Mouse (Mus musculus) midbrain, embryonic 16.5 days (tissue): ENCODE measurements at regions not wholly inside any gene's neighbourhood (a gene's known extent, or its start where the extent isn't known, plus 50 kb on each side); places are given as distances from the start of the nearest gene placed in this dataset.

Experiments
- ATAC-seq: fragments of 200-750 bp; cut with Nextera tagmentation; 2 replicates; pipeline ENCODE4 v1.8.0; 2017; ENCODE audit warnings: moderate TSS enrichment
- H3K27ac ChIP-seq: fragments of 300-500 bp; sonication (generic); 2 replicates; pipeline ENCODE4 v1.5.1; 2014; ENCODE audit warnings: mild to moderate bottlenecking, low read length, mixed read lengths
- H3K27me3 ChIP-seq: fragments of 300-500 bp; sonication (generic); 2 replicates; pipeline ENCODE4 v1.6.1; 2014; ENCODE audit warnings: low read depth, low read length, mixed read lengths; ENCODE audit not compliant: control insufficient read depth, insufficient read depth
- H3K36me3 ChIP-seq: fragments of 300-500 bp; sonication (generic); 2 replicates; pipeline ENCODE4 v1.6.1; 2014; ENCODE audit warnings: mild to moderate bottlenecking, low read length, moderate library complexity, mixed read lengths; ENCODE audit not compliant: control insufficient read depth, insufficient read depth
- H3K4me1 ChIP-seq: fragments of 300-500 bp; sonication (generic); 2 replicates; pipeline ENCODE4 v1.6.1; 2014; ENCODE audit warnings: mild to moderate bottlenecking, low read length, mixed read lengths; ENCODE audit not compliant: control insufficient read depth, insufficient read depth
- H3K4me2 ChIP-seq: fragments of 300-500 bp; sonication (generic); 2 replicates; pipeline ENCODE4 v1.6.1; 2014; ENCODE audit warnings: mild to moderate bottlenecking, low read length, mixed read lengths
- H3K4me3 ChIP-seq: fragments of 300-500 bp; sonication (generic); 2 replicates; pipeline ENCODE4 v1.5.1; 2014; ENCODE audit warnings: low read depth, mild to moderate bottlenecking, low read length, moderate library complexity, mixed read lengths
- H3K9ac ChIP-seq: fragments of 300-500 bp; sonication (generic); 2 replicates; pipeline ENCODE4 v1.6.1; 2014; ENCODE audit warnings: low read depth, low read length, mixed read lengths
- H3K9me3 ChIP-seq: fragments of 300-500 bp; sonication (generic); replicated peaks from 2 replicates; pipeline ENCODE4 v1.6.1; 2014; ENCODE audit warnings: mild to moderate bottlenecking, low read length, mixed read lengths; ENCODE audit not compliant: control insufficient read depth, poor library complexity, severe bottlenecking
- WGBS: fragments of 180-500 bp; shearing (Covaris S2); extraction: QIAGEN DNeasy Blood & Tissue Kit; methylation state at CpG from one replicate; pipeline ENCODE4 v1.1.7; 2014; 5-methylcytosine and 5-hydroxymethylcytosine counted together

DNA sequence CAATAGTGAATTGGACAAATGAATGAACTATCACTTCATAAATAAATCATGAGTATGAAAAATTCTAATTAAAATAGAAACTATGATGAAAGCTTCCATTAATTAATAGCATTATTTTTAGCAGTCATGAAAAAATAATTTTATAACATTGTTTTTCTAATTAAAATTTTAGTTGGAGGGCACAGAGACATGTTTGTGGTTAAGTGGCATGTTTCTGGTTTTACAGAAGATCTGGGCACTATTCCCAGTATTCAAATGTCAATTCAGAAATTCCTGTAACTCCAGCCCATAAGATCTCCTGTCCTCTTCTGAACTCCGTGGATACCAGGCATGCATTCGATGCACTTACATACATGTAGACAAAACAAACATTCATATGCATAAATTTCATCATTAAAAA, 650.6 kb upstream of the Lrfn5 start:
- Histone ChIP-seq H3K36me3 (no peaks in the 10 kb centered on the region), H3K4me2 (no peak overlapping the region), H3K27me3 (no peaks in the 10 kb centered on the region), H3K4me1 (no peaks in the 10 kb centered on the region), H3K9ac (no peak overlapping the region), H3K4me3 (no peak overlapping the region), H3K9me3 (no peaks in the 10 kb centered on the region), H3K27ac (no peak overlapping the region)
- 80% methylated on average over 2 of the region's 2 CpGs for WGBS
- ATAC-seq = no peak

DNA sequence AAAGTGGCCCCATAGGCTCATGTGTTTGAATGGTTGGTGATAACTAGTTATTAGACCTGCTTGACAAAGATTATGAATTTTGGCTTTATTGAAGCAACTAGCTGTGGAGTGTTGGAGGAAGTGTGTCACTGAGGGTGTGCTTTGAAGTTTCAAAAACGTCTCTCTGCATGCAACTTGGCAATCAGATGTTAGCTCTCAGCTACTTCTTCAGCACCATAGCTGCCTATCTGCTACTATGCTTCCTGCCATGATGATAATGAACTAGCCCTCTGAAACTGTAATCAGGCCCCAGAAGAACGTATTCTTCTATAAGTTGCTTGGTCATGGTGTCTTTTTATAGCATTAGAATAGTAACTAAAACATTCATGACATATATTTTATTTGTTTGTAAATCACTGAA, 630.5 kb upstream of the Lrfn5 start:
- no peak for ATAC-seq
- Histone ChIP-seq H3K4me2 (no peak overlapping the region), H3K9me3 (no peaks in the 10 kb centered on the region), H3K9ac (no peak overlapping the region), H3K27me3 (no peaks in the 10 kb centered on the region), H3K4me3 (no peak overlapping the region), H3K27ac (no peak overlapping the region), H3K36me3 (no peaks in the 10 kb centered on the region), H3K4me1 (no peaks in the 10 kb centered on the region)
- 53% methylated on average over 2 of the region's 2 CpGs for WGBS

DNA sequence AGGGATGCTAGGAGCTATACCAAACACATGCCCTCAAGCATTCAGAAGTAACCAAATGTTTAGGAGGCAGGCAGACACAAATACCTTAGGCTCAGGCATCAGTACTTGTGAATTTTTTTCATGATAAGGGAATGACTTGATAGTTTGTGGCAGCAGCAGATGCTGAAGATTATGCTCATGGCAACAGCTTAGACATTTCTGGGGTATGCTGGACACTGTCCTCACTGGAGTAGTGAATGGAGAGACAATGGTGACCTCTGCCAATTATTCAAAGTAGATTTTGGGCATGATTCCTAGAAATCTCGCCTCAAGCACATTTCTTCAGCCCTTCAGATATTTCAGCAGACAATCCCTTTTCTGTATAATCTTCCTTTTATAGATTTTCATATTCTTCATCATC, 628.4 kb upstream of the Lrfn5 start:
- no peak overlapping the region for H3K4me3 ChIP-seq
- 60% methylated on average over 1 of the region's 1 CpGs for WGBS

DNA sequence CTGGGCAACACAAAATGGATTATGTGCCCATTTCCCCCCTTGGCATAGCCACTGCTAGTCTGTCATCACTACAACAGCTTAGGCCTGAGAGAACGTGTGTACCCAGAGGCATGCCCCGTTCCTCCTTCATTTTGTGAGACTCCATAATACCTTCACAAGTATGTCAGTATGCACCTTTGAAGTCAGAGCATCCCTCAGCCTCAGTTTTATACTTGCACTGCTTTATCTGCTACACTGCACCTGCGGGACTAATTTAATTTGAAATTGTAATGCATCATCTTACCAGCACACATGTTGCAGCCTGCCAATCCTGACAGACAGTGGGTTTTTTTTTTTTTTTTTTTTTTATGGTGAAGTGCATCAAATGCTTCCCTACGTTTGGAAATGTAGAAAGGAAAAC, 590.9 kb upstream of the Lrfn5 start:
- Histone ChIP-seq H3K4me3 (no peak overlapping the region), H3K4me2 (no peak overlapping the region), H3K27me3 (no peaks in the 10 kb centered on the region), H3K4me1 (no peaks in the 10 kb centered on the region), H3K27ac (no peak overlapping the region), H3K9ac (no peak overlapping the region), H3K36me3 (no peaks in the 10 kb centered on the region), H3K9me3 (no peaks in the 10 kb centered on the region)
- 56% methylated on average over 4 of the region's 4 CpGs for WGBS
- ATAC-seq = peak; percentile 97

More for the DNA sequence above, 628.4 kb upstream of the Lrfn5 start:
- Histone ChIP-seq H3K36me3 (no peaks in the 10 kb centered on the region), H3K9ac (no peak overlapping the region), H3K27me3 (no peaks in the 10 kb centered on the region), H3K27ac (no peak overlapping the region), H3K4me1 (no peaks in the 10 kb centered on the region), H3K4me2 (no peak overlapping the region), H3K9me3 (no peaks in the 10 kb centered on the region)
- ATAC-seq = no peak

DNA sequence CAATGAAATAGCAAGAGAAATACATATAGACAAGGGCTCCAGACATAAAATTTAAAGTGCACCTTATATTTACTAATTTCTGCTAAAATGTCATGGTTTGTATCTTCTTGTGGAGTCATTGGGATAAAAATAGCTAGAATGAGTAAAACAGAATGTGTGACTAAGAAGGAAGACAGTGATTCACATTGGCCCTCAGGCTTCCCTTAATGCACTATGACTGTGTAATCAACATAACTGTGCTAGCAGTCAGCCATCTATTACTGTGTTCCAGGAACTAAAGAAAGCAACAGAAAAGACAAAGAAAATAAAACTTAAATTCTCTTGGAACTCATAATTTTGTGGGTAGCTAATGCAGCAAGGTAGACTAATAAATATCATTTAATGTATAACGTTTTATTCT, 555.5 kb upstream of the Lrfn5 start:
- H3K4me1 ChIP-seq = no peaks in the 10 kb centered on the region
- no peaks in the 10 kb centered on the region for H3K27me3 ChIP-seq
- WGBS = 63% methylated on average over 1 of the region's 1 CpGs
- H3K9ac ChIP-seq = no peak overlapping the region
- H3K9me3 ChIP-seq = no peaks in the 10 kb centered on the region
- no peaks in the 10 kb centered on the region for H3K36me3 ChIP-seq
- no peak for ATAC-seq
- no peak overlapping the region for H3K4me2 ChIP-seq
- H3K4me3 ChIP-seq = no peak overlapping the region
- no peak overlapping the region for H3K27ac ChIP-seq

DNA sequence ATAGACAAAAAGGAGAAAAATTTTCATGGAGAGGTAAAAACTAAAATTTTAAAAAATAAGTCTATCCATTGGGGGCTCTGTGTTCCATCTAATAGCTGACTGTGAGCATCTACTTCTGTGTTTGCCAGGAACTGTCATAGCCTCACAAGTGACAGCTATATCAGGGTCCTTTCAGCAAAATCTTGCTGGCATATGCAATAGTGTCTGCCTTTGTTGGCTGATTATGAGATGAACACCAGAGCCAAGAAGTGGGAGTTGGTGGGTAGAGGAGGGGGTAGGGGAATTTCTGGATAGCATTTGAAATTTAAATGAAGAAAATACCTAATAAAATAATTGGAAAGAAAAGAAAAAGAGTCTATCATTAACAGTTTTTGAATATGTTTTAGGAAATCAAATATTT, 544.5 kb upstream of the Lrfn5 start:
- H3K4me2 ChIP-seq = no peak overlapping the region
- H3K9me3 ChIP-seq = no peaks in the 10 kb centered on the region
- no peak for ATAC-seq
- H3K27ac ChIP-seq = no peak overlapping the region
- H3K4me3 ChIP-seq = no peak overlapping the region
- no peaks in the 10 kb centered on the region for H3K36me3 ChIP-seq
- H3K9ac ChIP-seq = no peak overlapping the region
- no peaks in the 10 kb centered on the region for H3K27me3 ChIP-seq
- H3K4me1 ChIP-seq = no peaks in the 10 kb centered on the region
